Mouse (Mus musculus): Measurements from ENCODE around the gene Pde2a.
"Not testable (repeated sequence)": the region's sequence is repeated elsewhere in the genome, so short reads cannot be mapped to it uniquely, and the experiment has no call there.

Gene Pde2a

DNA sequence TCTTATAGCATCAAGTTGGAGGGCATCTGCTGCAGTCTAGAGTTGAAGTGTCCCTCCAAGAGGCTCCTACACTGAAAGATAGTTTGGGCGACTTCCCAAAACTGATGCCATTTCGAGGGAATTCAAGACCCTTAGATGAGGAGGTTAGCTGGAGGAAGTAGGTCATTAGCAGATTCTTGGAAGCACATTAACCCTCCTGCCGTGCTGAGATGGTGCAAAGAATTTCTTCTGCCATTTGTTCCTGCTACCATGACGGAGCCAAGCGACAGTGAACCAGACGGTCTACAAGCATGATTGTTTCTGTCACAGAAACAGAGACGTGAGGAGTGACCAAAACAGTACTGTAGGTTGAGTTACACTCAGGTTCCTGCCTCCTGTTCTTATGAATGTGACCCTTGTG lies 105.0 kb downstream of the Pde2a start:
- DNase-seq = peak; percentile 42 to 43

DNA sequence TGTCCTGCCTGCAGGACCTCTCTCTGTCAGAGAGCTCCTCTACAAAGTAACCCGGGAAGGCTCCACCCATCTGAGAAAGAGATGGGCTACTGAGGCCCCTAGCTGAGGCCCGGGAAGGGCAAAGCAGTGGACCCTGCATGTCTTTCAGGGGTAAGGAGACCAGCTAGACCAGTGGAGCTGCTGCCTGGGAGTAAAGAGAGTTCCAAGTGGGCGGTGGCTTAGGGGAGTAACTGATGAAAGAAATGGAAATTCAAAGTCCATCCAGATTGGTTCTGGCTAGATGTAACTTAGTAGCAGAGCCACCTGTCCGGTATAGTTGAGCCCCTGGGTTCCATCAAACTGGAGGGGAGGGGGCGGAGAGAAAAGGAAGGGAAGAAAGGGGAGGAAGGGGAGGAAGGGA lies 112.9 kb downstream of the Pde2a start:
- DNase-seq = no peak

DNA sequence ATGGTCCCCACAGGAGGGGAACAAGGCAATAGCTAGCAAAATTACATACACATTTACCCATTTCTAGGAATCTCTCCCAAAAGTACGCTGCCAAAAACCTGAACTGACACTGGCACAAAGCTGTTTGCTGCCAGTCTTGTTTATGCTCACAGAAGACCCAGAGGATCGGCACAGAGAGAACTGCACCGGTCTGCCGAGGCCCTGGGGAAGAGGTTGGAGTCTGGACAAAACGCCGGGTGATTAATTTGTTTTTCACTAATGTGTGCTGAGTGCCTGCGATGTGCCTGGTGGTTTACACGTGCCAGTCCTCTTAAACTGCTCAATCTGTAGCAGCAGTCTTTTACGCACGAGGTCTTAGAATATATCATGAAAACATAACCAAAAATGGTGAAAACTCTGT lies 113.6 kb downstream of the Pde2a start:
- no peak for DNase-seq

DNA sequence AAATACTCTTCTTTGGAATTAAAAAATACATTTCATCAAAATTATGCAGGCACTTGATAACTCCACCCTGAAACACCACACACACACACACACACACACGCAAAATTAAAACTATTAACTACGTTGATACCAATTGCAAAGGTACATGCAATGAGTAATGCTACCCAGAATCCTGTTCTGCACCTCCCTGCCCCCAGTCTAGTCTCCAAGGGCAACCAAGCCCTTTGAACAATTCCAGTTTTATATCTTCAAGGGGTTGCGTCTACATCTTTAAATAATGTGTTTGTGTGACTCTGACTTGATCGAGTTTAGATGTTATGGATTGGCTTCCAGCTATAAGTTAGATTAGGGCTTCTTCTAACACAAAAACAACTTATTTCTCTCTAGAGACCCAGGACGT lies 114.0 kb downstream of the Pde2a start:
- no peak for DNase-seq

DNA sequence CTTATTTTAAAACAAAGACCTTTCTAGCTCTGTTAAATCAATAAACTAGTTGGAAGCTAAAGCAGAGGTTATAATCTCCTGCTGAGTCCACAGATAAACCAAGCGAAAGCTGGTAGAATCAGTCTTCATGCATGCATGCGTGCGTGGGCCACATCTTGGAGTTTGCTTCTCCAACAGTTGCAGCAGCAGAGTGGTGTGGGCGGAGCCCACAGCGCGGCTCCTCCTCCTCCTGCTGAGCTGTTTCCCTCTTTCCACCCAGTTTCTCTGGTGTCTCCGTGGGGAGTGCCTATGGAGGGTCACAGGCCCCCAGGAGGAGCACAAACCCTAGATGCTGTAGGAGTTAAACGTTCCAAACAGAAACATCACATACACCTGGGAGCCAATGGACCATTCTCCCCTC lies 116.0 kb downstream of the Pde2a start:
- no peak for DNase-seq

DNA sequence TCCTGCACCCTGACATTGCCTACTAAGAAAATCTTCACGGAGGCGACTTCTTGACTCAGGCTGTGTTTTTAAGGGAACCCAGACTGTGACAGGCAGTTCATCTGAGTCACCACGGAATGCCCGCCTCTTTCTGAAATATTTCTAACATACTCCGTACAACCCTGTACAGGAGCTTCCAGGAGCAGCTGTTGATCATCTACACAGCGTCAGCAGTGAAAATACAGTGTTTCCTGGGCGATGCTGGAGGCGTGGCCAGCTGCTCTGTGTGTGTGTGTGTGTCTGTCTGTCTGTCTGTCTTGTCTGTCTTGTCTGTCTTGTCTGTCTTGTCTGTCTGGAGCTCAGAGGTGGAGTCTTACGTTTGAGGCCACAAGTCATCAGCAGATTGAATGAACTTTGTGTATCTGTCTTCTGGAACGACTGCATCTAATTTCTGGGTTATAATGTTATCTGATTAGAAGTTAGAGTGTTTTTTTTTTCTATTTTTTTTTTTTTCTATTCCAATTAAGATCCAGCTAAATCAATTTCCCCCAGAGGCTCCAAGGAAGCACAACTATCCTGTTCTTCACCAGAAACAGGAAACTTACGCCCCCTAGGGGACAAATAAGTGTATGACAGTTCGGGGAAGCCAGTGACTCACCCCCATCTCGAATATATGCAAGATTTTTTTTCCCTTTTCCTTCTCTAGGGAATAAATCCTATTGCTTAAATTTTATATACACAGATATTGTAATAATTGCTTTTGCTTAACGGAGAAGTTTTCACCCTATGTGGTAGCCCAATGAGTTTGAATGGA lies 116.8 kb downstream of the Pde2a start:
- DNase-seq = peak; percentile 64 to 70

DNA sequence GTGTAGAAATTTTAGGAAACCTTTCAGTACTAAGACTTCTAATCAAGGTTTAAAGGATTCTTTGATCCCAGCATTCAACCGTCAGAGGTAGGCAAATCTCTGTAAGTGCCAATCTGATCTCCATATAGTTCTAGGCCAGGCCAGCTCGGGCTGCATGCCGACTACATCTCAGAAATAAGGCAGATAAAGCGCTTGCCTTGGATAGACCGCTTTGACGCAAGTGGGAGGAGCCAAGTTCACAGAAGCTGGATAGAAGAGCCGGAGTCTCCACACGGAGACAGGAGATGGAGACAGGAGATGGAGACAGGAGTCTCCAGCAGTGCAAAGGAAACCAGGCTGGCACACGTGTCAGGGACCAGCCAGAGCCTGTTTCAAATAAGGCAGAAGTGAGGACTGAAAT lies 118.3 kb downstream of the Pde2a start:
- DNase-seq = no peak

GRCm38 (mm10) chr7:101540684-101541083 lies 119.2 kb downstream of the Pde2a start:
- no peak for DNase-seq

- DNase-seq = peak; percentile 87 to 89
Measured at GRCm38 (mm10) chr7:101541132-101541531, 119.6 kb downstream of the Pde2a start.

GRCm38 (mm10) chr7:101541734-101542133 lies 120.2 kb downstream of the Pde2a start:
- DNase-seq = peak; percentile 46 to 66

- DNase-seq = no peak
Measured at GRCm38 (mm10) chr7:101547651-101548050, 126.2 kb downstream of the Pde2a start.

GRCm38 (mm10) chr7:101549266-101549665 lies 127.8 kb downstream of the Pde2a start:
- no peak for DNase-seq

DNA sequence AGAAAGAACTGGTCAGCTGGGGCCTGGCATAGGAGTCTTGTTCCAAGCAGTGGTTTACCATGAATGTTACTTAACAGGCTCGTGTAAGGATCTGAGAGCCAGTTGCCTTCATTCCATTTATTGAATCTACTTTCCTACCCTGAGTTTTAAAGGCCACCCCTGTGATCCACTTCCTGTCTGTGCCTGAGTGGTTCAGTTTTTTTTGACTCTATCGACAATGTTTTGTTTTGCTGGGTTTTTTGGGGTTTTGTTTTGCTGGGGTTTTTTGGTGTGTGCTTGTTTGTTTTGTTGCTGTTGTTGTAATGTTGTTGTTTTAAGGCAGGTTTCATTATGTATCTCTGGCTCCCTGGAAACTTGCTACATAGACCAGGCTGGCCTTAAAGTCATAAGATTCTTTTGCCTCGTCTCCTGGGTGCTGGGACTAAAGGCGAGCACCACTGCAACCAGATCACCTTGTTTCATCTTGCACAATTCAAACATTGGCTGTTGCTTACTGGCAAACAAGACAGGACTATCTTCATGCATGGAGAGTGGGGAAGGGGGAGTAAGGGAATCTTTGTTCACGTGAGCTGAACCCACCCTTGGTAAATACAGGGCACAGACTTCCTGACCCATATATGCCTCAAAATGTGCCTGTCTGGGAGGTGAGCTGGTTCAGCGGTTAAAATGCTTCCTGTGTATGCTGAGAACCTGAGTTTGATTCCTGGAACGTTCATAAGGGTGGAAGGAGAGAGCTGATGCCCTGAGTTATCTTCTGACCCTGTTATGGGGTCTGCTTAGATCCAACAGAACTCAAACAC lies 129.4 kb downstream of the Pde2a start:
- no peak for DNase-seq

DNA sequence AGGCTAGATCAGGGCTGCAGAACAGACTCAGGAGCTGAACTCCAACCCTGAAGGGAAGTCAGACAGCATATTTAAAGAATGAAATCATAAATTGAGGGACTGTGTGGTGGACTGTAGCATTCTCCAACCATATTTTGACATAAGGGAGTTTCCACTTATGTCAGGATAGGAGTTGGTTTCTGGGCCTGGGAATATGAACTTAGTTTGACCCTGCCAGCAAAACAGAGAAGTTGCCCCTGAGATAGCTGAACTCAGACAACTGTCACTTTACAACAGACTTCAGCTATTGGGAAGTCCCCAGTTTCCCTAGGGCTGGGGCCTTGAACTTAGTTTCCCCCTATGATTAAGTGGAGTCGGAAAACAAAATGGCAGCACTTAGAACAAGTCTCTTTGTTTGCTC lies 130.0 kb downstream of the Pde2a start:
- no peak for DNase-seq

DNA sequence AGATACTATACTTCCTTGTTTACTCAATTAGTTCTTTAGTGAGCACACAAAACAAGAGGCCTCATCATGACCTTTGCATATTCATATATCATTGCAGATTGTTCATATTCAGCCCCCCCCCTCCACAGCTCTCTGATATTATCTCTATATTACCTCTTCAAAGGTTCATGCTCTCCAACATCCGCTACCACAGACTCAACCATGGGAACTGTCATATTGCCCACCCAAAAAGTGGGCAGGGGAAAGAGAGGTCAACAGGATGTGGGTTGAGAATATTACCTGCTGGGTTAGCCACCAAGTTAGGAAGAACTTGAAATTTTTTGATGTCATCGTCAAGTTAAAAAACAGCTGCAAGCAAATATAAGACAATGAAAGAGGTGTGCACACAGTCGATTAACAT lies 134.0 kb downstream of the Pde2a start:
- DNase-seq = not testable (repeated sequence)

- no peak for DNase-seq
Measured at GRCm38 (mm10) chr7:101557391-101557790, 135.9 kb downstream of the Pde2a start.

DNA sequence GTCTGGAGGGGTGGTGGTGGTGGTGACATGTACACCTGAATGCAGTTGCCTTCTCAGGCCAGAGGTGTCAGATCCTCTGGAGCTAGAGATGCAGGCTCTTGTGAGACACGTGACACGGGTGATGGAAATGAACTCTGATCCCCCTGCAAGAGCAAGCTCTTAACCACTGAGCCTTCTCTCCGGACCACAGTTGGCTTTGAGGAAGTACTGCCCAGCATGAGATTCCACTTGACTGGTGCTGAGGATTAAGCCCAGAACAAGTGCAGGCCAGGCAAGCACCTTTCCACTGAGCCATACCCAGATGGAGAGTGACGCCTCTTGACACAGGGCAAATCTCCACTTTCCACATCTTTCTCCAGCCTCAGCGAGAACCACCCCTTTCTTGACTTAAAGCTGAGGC lies 137.9 kb downstream of the Pde2a start:
- DNase-seq = not testable (repeated sequence)

All from cerebellum, postnatal 14 days (tissue).